Mouse (Mus musculus): ENCODE data around the gene Ildr2. TPM values are rescaled to one million over a fixed set of nuclear protein-coding genes. Genes with fewer than 3 reads are reported as not detected.

Ildr2 gene
- 0.67 TPM for polyA plus RNA-seq (2014; fragmentation: Illumina TruSeq; extraction: RNeasy Lipid Tissue Mini Kit (QIAGEN cat#74804); ENCODE audit: low read depth, low replicate concordance)

GRCm38 (mm10) chr1:166253898-166254894 lies at the start of gene Ildr2:
Gene Ildr2, plus strand, starts transcription at chr1:166254139.

GRCm38 (mm10) chr1:166238315-166238969 lies 15.5 kb upstream of the Ildr2 start, which contains the start of gene Mael:
Gene Mael, minus strand, starts transcription at chr1:166238747.

Other genes with a start within 250 kb of the Ildr2 start
- gene Dusp27, start 126.2 kb upstream of the Ildr2 start, polyA plus RNA-seq (2014; fragmentation: Illumina TruSeq; extraction: RNeasy Lipid Tissue Mini Kit (QIAGEN cat#74804); ENCODE audit: low read depth, low replicate concordance): 0.06 TPM
- not detected for gene Gpa33, start 123.9 kb upstream of the Ildr2 start, polyA plus RNA-seq (2014; fragmentation: Illumina TruSeq; extraction: RNeasy Lipid Tissue Mini Kit (QIAGEN cat#74804); ENCODE audit: low read depth, low replicate concordance)
- gene Mael, start 15.4 kb upstream of the Ildr2 start, polyA plus RNA-seq (2014; fragmentation: Illumina TruSeq; extraction: RNeasy Lipid Tissue Mini Kit (QIAGEN cat#74804); ENCODE audit: low read depth, low replicate concordance): 3,018 TPM
- 26.7 TPM for gene Tada1, start 125.0 kb downstream of the Ildr2 start, polyA plus RNA-seq (2014; fragmentation: Illumina TruSeq; extraction: RNeasy Lipid Tissue Mini Kit (QIAGEN cat#74804); ENCODE audit: low read depth, low replicate concordance)
- 12.8 TPM for gene Pogk, start 155.7 kb downstream of the Ildr2 start, polyA plus RNA-seq (2014; fragmentation: Illumina TruSeq; extraction: RNeasy Lipid Tissue Mini Kit (QIAGEN cat#74804); ENCODE audit: low read depth, low replicate concordance)
- 2.3 TPM for gene Gm4846, start 243.4 kb downstream of the Ildr2 start, polyA plus RNA-seq (2014; fragmentation: Illumina TruSeq; extraction: RNeasy Lipid Tissue Mini Kit (QIAGEN cat#74804); ENCODE audit: low read depth, low replicate concordance)

Measured in testis, adult 10 weeks (tissue).